Mouse (Mus musculus) embryonic facial prominence, embryonic 14.5 days (tissue): Measurements from ENCODE around the gene Plagl2. TPM values are rescaled to one million over a fixed set of nuclear protein-coding genes. Genes with fewer than 3 reads are reported as not detected.
A peak's percentile ranks its signal among the peaks of the same experiment; 100 is the strongest.

Experiments
- ATAC-seq: fragments of 200-750 bp; cut with Nextera tagmentation; 2 replicates; pipeline ENCODE4 v1.8.0; 2017; ENCODE audit warnings: low read depth, moderate number of reproducible peaks, moderate TSS enrichment
- DNase-seq: peaks from one replicate; pipeline ENCODE4 v3.0.0-alpha.2; 2015; ENCODE audit warnings: low spot score
- H3K27ac ChIP-seq: fragments of 300-500 bp; sonication (generic); replicated peaks from 2 replicates; pipeline ENCODE4 v1.5.1; 2014; ENCODE audit warnings: low read depth, mild to moderate bottlenecking, low read length, moderate library complexity
- H3K27me3 ChIP-seq: fragments of 300-500 bp; sonication (generic); replicated peaks from 2 replicates; pipeline ENCODE4 v1.6.1; 2014; ENCODE audit warnings: low read length; ENCODE audit not compliant: control insufficient read depth, insufficient read depth
- H3K36me3 ChIP-seq: fragments of 300-500 bp; sonication (generic); 2 replicates; pipeline ENCODE4 v1.6.1; 2014; ENCODE audit warnings: low read length, mixed read lengths; ENCODE audit not compliant: control insufficient read depth, insufficient read depth
- H3K4me1 ChIP-seq: fragments of 300-500 bp; sonication (generic); 2 replicates; pipeline ENCODE4 v1.6.1; 2014; ENCODE audit warnings: antibody characterized with exemption, low read length; ENCODE audit not compliant: control insufficient read depth, insufficient read depth
- H3K4me2 ChIP-seq: fragments of 300-500 bp; sonication (generic); 2 replicates; pipeline ENCODE4 v1.6.1; 2014; ENCODE audit warnings: low read depth, mild to moderate bottlenecking, low read length, moderate library complexity, mixed read lengths
- H3K4me3 ChIP-seq: fragments of 300-500 bp; sonication (generic); 2 replicates; pipeline ENCODE4 v1.5.1; 2014; ENCODE audit warnings: low read depth, mild to moderate bottlenecking, low read length
- H3K9ac ChIP-seq: fragments of 300-500 bp; sonication (generic); 2 replicates; pipeline ENCODE4 v1.6.1; 2014; ENCODE audit warnings: low read depth, mild to moderate bottlenecking, low read length, moderate library complexity, mixed read lengths
- H3K9me3 ChIP-seq: fragments of 300-500 bp; sonication (generic); 2 replicates; pipeline ENCODE4 v1.6.1; 2016; ENCODE audit warnings: low read length; ENCODE audit not compliant: control insufficient read depth
- WGBS: fragments of 180-500 bp; shearing (Covaris S2); extraction: QIAGEN DNeasy Blood & Tissue Kit; methylation state at CpG from one replicate; pipeline ENCODE4 v1.1.7; 2014; 5-methylcytosine and 5-hydroxymethylcytosine counted together
- polyA plus RNA-seq: library from polyadenylated mRNA; unstranded; fragments of >200 nt; fragmentation: Nextera tagmentation; extraction: Ambion mirVana; gene quantifications from 2 replicates; pipeline ENCODE4 v1.2.1, GENCODE M21; 2014

Plagl2 gene
- polyA plus RNA-seq, 1 experiment from 2014 or later = 21.4 TPM

- Histone ChIP-seq H3K9ac (no peak overlapping the region), H3K36me3 (peaks cover 14% of the 10 kb centered on the region; the same call in 1 of the 2 replicates), H3K4me3 (no peak overlapping the region), H3K4me1 (no peaks in the 10 kb centered on the region), H3K9me3 (no peaks in the 10 kb centered on the region), H3K4me2 (no peak overlapping the region), H3K27ac (no peak overlapping the region), H3K27me3 (no peaks in the 10 kb centered on the region)
- ATAC-seq (no peak), DNase-seq (no peak)
- WGBS = 55% methylated on average over 6 of the region's 6 CpGs
Observed at GRCm38 (mm10) chr2:153214771-153215259, 26.4 kb downstream of the Plagl2 start.

DNA sequence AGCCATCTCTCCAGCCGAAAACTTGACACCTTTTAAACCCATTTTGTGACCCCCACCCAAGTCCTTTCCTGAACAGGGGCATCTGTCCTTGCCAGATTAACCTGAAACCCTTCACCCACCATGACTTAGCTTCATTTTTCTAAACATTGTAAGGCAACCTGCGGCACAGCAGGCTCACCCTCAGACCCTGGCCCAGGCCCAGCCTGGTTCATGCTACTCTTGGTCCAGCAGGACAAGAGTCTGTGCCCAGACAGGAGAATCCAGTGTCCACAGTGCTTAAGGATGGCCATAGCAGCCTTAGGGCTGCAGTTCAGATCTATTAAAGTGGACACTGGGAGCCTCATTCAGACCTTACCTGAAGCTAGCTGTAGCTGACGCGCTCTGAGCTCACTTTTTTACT is 27.9 kb downstream of the Plagl2 start:
- WGBS = 82% methylated on average over 4 of the region's 4 CpGs
- no peaks in the 10 kb centered on the region for H3K9me3 ChIP-seq
- no peak overlapping the region for H3K27ac ChIP-seq
- H3K36me3 ChIP-seq = peaks cover 26% of the 10 kb centered on the region
- H3K4me2 ChIP-seq = no peak overlapping the region
- no peak overlapping the region for H3K4me3 ChIP-seq
- DNase-seq (no peak), ATAC-seq (no peak)
- no peak overlapping the region for H3K9ac ChIP-seq
- H3K27me3 ChIP-seq = no peaks in the 10 kb centered on the region
- H3K4me1 ChIP-seq = no peaks in the 10 kb centered on the region

GRCm38 (mm10) chr2:153211451-153211850 is 29.8 kb downstream of the Plagl2 start:
- Histone ChIP-seq H3K4me3 (no peak overlapping the region), H3K4me1 (no peaks in the 10 kb centered on the region), H3K4me2 (no peak overlapping the region), H3K9me3 (no peaks in the 10 kb centered on the region), H3K27ac (no peak overlapping the region), H3K27me3 (no peaks in the 10 kb centered on the region), H3K9ac (no peak overlapping the region), H3K36me3 (peaks cover 43% of the 10 kb centered on the region)
- ATAC-seq = no peak
- no peak for DNase-seq
- WGBS = 92% methylated on average over 5 of the region's 5 CpGs

DNA sequence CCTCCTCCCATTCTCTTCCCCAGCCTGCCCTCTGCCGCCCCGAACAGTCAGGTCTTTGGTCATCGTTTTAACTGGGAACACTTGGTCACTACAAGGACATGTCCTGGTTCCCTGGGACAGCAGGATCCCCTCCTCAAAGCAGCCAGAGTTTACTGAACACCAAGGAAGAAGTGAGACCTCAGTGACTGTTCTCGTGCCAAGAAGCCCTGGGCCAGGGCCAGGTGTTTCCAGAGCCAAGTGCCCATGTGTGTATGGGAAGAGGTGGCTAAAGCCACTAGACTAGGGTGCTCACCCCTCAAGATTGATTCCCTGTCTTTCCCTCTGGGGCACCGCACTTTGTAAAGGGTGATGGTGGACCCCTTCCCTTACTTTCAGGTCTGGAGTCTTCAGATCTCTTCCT is 31.9 kb downstream of the Plagl2 start:
- H3K9me3 ChIP-seq = no peaks in the 10 kb centered on the region
- DNase-seq (no peak), ATAC-seq (no peak)
- no peak overlapping the region for H3K27ac ChIP-seq
- no peak overlapping the region for H3K4me3 ChIP-seq
- WGBS = 94% methylated on average over 5 of the region's 5 CpGs
- H3K4me2 ChIP-seq = no peak overlapping the region
- H3K9ac ChIP-seq = no peak overlapping the region
- no peaks in the 10 kb centered on the region for H3K4me1 ChIP-seq
- peaks cover 63% of the 10 kb centered on the region for H3K36me3 ChIP-seq
- no peaks in the 10 kb centered on the region for H3K27me3 ChIP-seq

GRCm38 (mm10) chr2:153208149-153208548 is 33.1 kb downstream of the Plagl2 start:
- H3K36me3 ChIP-seq = peaks cover 74% of the 10 kb centered on the region
- H3K9ac ChIP-seq = no peak overlapping the region
- ATAC-seq = no peak
- DNase-seq = no peak
- H3K4me1 ChIP-seq = no peaks in the 10 kb centered on the region
- H3K4me2 ChIP-seq = no peak overlapping the region
- no peaks in the 10 kb centered on the region for H3K9me3 ChIP-seq
- H3K4me3 ChIP-seq = no peak overlapping the region
- 96% methylated on average over 2 of the region's 2 CpGs for WGBS
- H3K27ac ChIP-seq = no peak overlapping the region
- H3K27me3 ChIP-seq = no peaks in the 10 kb centered on the region

DNA sequence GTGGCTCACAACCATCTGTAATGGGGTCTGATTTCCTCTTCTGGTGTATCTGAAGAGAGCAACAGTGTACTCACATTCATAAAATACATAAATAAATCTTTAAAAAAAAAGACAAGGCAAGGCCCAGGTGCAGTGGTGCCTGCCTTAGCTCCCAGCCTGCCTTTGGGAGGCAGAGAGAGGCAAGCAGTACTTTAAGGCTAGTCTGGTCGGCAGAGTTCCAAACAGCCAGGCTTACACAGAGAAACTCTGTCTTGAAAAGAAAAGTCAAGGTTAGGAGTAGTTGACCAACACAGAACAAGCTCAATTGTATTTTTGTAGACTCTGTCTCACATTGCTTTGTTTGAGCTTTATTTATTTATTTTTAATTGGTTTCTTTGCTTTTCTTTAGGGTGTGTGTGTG is 38.5 kb downstream of the Plagl2 start:
- H3K4me1 ChIP-seq = no peaks in the 10 kb centered on the region
- H3K27ac ChIP-seq = no peak overlapping the region
- no peak for DNase-seq
- no peak overlapping the region for H3K4me2 ChIP-seq
- H3K36me3 ChIP-seq = peaks cover 86% of the 10 kb centered on the region
- ATAC-seq = no peak
- H3K9me3 ChIP-seq = no peaks in the 10 kb centered on the region
- 59% methylated on average over 1 of the region's 1 CpGs for WGBS
- no peaks in the 10 kb centered on the region for H3K27me3 ChIP-seq
- H3K4me3 ChIP-seq = no peak overlapping the region
- no peak overlapping the region for H3K9ac ChIP-seq

DNA sequence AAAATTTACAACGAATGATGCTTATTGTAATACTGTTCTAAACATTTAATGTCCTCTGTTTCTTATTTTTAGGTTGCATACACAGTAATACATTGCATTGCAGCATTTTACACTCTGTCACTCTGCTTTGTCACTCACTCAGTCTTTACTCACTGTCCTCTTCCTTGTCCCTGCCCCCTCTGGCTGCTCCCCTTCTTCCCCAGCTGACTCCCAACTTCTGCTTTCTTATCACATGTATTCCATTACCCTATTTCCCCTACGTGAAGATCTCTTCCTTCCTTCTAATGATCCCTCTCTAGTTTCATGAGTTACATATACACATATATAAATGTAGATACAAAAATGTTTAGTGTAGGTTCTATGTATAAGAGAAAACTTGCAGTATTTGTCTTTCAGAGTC is 42.1 kb downstream of the Plagl2 start:
- DNase-seq = no peak

GRCm38 (mm10) chr2:153198485-153198884 is 42.7 kb downstream of the Plagl2 start:
- H3K36me3 ChIP-seq = peaks cover 86% of the 10 kb centered on the region
- H3K4me3 ChIP-seq = no peak overlapping the region
- no peaks in the 10 kb centered on the region for H3K27me3 ChIP-seq
- ATAC-seq = peak; percentile 55; the same call in 1 of the 2 replicates
- no peak overlapping the region for H3K9ac ChIP-seq
- H3K4me1 ChIP-seq = no peaks in the 10 kb centered on the region
- H3K9me3 ChIP-seq = no peaks in the 10 kb centered on the region
- H3K27ac ChIP-seq = no peak overlapping the region
- DNase-seq = peak; percentile 14
- no peak overlapping the region for H3K4me2 ChIP-seq
- whole genome bisulfite sequencing = 67% methylated on average over 5 of the region's 5 CpGs

More for the DNA sequence above, 42.1 kb downstream of the Plagl2 start:
- no peak overlapping the region for H3K4me3 ChIP-seq
- H3K36me3 ChIP-seq = peaks cover 86% of the 10 kb centered on the region
- no peak overlapping the region for H3K4me2 ChIP-seq
- H3K27ac ChIP-seq = no peak overlapping the region
- H3K4me1 ChIP-seq = no peaks in the 10 kb centered on the region
- no peaks in the 10 kb centered on the region for H3K9me3 ChIP-seq
- no peak overlapping the region for H3K9ac ChIP-seq
- H3K27me3 ChIP-seq = no peaks in the 10 kb centered on the region
- no peak for ATAC-seq
- WGBS = 84% methylated on average over 2 of the region's 2 CpGs

DNA sequence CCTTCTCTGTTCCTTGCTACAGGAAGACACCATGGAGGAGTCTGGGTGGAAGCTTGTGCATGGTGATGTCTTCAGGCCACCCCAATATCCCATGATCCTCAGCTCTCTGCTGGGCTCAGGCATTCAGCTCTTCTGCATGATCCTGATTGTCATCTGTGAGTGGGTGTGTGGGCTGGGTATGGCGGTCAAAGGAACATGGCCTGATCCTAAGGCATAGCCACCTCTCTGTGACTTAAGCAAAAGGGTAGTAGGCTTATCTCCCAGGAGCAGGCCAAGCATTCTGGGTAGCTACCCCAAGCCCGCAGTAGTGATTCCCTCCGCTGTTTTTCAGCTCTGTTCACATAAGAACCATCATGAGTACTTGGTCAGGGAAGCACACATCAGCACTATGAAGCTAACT is 47.0 kb downstream of the Plagl2 start:
- Histone ChIP-seq H3K27me3 (no peaks in the 10 kb centered on the region), H3K4me1 (no peaks in the 10 kb centered on the region), H3K9me3 (no peaks in the 10 kb centered on the region), H3K4me3 (no peak overlapping the region), H3K4me2 (no peak overlapping the region), H3K27ac (no peak overlapping the region), H3K36me3 (peaks cover 92% of the 10 kb centered on the region), H3K9ac (no peak overlapping the region)
- no peak for DNase-seq
- ATAC-seq = no peak
- 97% methylated on average over 3 of the region's 3 CpGs for WGBS
